Mouse (Mus musculus): ENCODE results near the gene Ccdc71. TPM values are rescaled to one million over a fixed set of nuclear protein-coding genes. Genes with fewer than 3 reads are reported as not detected.

The Ccdc71 gene
- polyA plus RNA-seq, 1 experiment from 2014 or later = 58.0 TPM

DNA sequence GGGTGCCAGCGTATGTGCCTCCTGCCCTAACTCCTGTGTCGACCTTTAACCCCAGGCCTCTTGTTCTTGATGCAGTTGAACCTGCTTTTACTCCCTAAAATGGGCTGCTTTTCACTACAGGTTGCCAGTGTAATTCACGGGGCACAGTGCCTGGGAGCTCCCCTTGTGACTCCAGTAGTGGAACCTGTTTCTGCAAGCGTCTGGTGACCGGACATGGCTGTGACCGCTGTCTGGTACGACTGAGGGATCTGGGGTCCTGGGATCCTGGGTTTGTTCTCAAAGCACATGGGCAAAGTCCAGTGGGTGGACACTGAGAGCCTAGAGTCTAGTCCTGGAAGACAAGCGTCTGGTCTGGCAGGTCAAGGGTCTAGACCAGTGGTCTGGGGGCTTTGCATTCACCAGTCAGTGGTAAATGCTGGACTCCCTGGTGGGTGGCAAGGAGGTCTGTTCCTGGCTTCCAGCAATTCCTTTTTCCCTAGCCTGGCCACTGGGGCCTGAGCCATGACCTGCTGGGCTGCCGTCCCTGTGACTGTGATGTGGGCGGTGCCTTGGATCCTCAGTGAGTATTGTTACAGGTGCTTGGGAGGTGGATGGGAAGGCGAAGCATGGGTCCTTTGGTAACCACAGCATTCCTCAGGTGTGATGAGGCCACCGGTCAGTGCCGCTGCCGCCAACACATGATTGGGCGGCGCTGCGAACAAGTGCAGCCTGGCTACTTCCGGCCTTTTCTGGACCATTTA, 22.9 kb downstream of the Ccdc71 start:
- peaks cover 23% of the 10 kb centered on the region for H3K4me1 ChIP-seq (replicated peaks)
- no peak overlapping the region for H3K27ac ChIP-seq
- no peaks in the 10 kb centered on the region for H3K9me3 ChIP-seq
- H3K9ac ChIP-seq = no peak overlapping the region
- H3K36me3 ChIP-seq = peaks cover 14% of the 10 kb centered on the region
- 93% methylated on average over 18 of the region's 18 CpGs for WGBS
- H3K27me3 ChIP-seq = no peaks in the 10 kb centered on the region
- no peak overlapping the region for H3K4me2 ChIP-seq
- ATAC-seq (ENCODE audit: low FRiP score) = no peak
- H3K4me3 ChIP-seq = no peak overlapping the region

DNA sequence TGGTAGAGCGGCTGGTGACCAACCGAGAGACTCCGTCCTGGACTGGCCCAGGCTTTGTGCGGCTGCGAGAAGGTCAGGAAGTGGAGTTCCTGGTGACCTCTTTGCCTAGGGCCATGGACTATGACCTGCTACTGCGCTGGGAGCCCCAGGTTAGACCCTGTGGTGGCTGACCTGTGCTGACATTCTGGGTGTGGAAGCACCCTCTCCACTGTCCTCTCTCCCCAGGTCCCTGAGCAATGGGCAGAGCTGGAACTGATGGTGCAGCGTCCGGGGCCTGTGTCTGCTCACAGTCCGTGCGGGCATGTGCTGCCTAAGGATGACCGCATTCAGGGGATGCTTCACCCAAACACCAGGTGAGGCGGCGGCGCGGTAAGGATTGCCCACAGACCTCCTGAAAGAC, 23.7 kb downstream of the Ccdc71 start:
- no peak overlapping the region for H3K9ac ChIP-seq
- H3K36me3 ChIP-seq = peaks cover 19% of the 10 kb centered on the region
- 97% methylated on average over 15 of the region's 15 CpGs for WGBS
- H3K27ac ChIP-seq = no peak overlapping the region
- no peak for ATAC-seq (ENCODE audit: low FRiP score)
- no peaks in the 10 kb centered on the region for H3K27me3 ChIP-seq
- no peaks in the 10 kb centered on the region for H3K9me3 ChIP-seq
- H3K4me2 ChIP-seq = no peak overlapping the region
- H3K4me3 ChIP-seq = no peak overlapping the region
- peaks cover 17% of the 10 kb centered on the region for H3K4me1 ChIP-seq (replicated peaks)

DNA sequence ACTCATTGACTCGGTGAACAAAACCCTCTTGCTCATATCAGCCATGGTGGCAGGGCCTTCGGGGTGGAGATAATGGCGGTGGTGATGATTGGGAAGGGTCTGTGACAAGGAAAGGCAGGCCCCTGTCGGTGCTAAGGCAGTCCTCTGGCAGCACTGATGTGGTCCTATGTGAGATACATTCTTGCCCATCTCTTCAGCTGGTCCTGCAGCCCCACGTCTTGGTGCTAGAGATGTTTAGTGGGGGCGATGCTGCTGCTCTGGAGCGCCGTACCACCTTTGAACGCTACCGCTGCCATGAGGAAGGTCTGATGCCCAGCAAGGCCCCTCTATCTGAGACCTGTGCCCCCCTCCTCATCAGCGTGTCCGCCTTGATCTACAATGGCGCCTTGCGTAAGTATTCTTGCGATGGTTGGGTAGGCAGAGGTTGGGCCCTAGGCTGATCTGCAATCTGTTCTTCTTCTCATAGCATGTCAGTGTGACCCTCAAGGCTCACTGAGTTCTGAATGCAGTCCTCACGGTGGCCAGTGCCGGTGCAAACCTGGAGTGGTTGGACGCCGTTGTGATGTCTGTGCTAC, 25.1 kb downstream of the Ccdc71 start:
- no peaks in the 10 kb centered on the region for H3K27me3 ChIP-seq
- 94% methylated on average over 19 of the region's 19 CpGs for WGBS
- H3K27ac ChIP-seq = no peak overlapping the region
- H3K4me3 ChIP-seq = no peak overlapping the region
- no peak overlapping the region for H3K4me2 ChIP-seq
- peaks cover 11% of the 10 kb centered on the region for H3K4me1 ChIP-seq (replicated peaks)
- H3K36me3 ChIP-seq = peaks cover 19% of the 10 kb centered on the region
- H3K9ac ChIP-seq = no peak overlapping the region
- ATAC-seq (ENCODE audit: low FRiP score) = no peak
- H3K9me3 ChIP-seq = no peaks in the 10 kb centered on the region

DNA sequence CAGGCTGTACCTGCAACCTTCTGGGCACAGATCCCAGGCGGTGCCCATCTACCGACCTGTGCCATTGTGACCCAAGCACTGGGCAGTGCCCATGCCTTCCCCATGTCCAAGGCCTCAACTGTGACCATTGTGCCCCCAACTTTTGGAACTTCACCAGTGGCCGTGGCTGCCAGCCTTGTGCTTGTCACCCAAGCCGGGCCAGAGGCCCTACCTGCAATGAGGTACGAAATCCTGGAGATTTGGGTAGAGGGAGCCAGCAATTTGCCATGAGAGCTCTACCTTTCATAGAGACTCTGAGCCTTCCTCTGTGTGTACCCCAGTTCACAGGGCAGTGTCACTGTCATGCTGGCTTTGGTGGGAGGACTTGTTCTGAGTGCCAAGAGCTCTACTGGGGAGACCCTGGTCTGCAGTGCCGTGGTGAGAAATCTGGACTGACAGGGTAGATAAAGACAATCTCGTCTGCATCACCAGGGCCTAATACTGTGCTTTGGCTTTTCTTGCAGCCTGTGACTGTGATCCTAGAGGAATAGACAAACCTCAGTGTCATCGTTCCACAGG, 26.7 kb downstream of the Ccdc71 start:
- no peaks in the 10 kb centered on the region for H3K9me3 ChIP-seq
- H3K4me1 ChIP-seq (replicated peaks) = peaks cover 18% of the 10 kb centered on the region
- no peak overlapping the region for H3K4me2 ChIP-seq
- 95% methylated on average over 8 of the region's 8 CpGs for WGBS
- ATAC-seq (ENCODE audit: low FRiP score) = no peak
- H3K4me3 ChIP-seq = no peak overlapping the region
- peaks cover 20% of the 10 kb centered on the region for H3K36me3 ChIP-seq
- 0 out of 2 replicates have a peak overlapping the region, but pooled peaks have one; percentile 11 for H3K9ac ChIP-seq
- no peak overlapping the region for H3K27ac ChIP-seq
- no peaks in the 10 kb centered on the region for H3K27me3 ChIP-seq

DNA sequence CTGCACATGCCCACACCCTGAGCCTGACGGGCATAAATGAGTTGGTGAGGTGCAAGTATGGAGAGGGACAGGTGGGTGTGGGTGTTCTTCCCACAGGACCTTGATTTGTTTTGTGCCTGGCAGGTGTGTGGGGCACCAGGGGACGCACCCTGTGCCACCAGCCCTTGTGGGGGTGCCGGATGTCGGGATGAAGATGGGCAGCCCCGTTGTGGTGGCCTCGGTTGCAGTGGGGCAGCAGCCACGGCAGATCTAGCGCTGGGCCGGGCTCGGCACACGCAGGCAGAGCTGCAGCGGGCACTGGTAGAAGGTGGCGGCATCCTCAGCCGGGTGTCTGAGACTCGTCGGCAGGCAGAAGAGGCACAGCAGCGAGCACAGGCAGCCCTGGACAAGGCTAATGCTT, 28.1 kb downstream of the Ccdc71 start:
- Histone ChIP-seq H3K36me3 (peaks cover 34% of the 10 kb centered on the region), H3K4me2 (no peak overlapping the region), H3K4me3 (no peak overlapping the region), H3K27ac (no peak overlapping the region), H3K9ac (no peak overlapping the region), H3K9me3 (no peaks in the 10 kb centered on the region), H3K27me3 (no peaks in the 10 kb centered on the region), H3K4me1 (replicated peaks) (peaks cover 26% of the 10 kb centered on the region)
- 98% methylated on average over 17 of the region's 17 CpGs for WGBS
- ATAC-seq (ENCODE audit: low FRiP score) = no peak

DNA sequence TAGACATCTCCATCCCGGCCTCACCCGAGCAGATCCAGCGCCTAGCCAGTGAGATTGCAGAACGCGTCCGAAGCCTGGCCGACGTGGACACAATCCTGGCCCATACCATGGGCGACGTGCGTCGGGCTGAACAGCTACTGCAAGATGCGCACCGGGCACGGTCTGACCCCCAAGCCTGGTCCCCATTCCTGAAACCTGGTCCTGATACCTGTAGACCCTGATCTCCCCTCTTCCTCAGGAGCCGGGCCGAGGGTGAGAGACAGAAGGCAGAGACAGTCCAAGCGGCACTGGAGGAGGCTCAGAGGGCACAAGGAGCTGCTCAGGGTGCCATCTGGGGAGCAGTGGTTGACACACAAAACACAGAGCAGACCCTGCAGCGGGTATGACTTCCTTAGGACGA, 28.9 kb downstream of the Ccdc71 start:
- Histone ChIP-seq H3K27me3 (no peaks in the 10 kb centered on the region), H3K9ac (0 out of 2 replicates have a peak overlapping the region, but pooled peaks have one; percentile 95), H3K4me1 (replicated peaks) (peaks cover 26% of the 10 kb centered on the region), H3K27ac (peak overlapping the region; percentile 97), H3K36me3 (peaks cover 42% of the 10 kb centered on the region), H3K4me3 (peak overlapping the region; percentile 99; the same call in 1 of the 2 replicates), H3K4me2 (no peak overlapping the region), H3K9me3 (no peaks in the 10 kb centered on the region)
- ATAC-seq (ENCODE audit: low FRiP score) = no peak
- WGBS = 98% methylated on average over 20 of the region's 20 CpGs

DNA sequence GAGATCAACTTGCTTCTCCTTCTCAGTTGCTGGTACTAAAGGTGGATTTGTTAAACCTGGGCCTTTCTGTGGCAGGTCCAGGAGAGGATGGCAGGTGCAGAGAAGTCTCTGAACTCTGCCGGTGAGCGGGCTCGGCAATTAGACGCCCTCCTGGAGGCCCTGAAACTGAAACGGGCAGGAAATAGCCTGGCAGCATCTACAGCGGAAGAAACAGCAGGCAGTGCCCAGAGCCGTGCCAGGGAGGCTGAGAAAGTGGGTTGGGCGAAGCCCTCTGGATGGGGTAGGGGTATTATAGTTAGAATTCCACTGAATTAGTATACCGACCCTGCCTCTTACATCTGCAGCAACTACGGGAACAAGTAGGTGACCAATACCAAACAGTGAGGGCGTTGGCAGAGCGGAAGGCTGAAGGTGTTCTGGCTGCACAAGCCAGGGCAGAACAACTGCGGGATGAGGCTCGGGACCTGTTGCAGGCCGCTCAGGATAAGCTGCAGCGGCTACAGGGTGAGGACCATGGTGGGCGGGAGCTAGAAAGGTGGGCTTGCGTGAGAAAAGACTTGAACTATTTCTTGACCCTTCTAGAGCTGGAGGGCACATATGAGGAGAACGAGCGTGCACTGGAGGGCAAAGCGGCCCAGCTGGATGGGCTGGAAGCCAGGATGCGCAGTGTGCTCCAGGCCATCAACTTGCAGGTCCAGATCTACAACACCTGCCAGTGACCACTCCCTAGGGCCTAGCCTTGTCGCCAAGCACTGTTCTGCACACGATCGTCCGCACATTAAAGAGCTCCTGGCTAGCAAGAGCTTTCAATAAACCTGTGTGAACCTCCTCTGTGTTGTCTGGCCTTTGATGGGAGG, 29.6 kb downstream of the Ccdc71 start:
- H3K27me3 ChIP-seq = no peaks in the 10 kb centered on the region
- ATAC-seq (ENCODE audit: low FRiP score) = peak; percentile 1; the same call in 1 of the 2 replicates
- H3K27ac ChIP-seq = peak overlapping the region; percentile 97
- peaks cover 26% of the 10 kb centered on the region for H3K4me1 ChIP-seq (replicated peaks)
- peak overlapping the region; percentile 96 for H3K4me2 ChIP-seq
- H3K9ac ChIP-seq = peak overlapping the region; percentile 95
- H3K36me3 ChIP-seq = peaks cover 49% of the 10 kb centered on the region
- 67% methylated on average over 26 of the region's 26 CpGs for WGBS
- H3K4me3 ChIP-seq = peak overlapping the region; percentile 99
- H3K9me3 ChIP-seq = no peaks in the 10 kb centered on the region

DNA sequence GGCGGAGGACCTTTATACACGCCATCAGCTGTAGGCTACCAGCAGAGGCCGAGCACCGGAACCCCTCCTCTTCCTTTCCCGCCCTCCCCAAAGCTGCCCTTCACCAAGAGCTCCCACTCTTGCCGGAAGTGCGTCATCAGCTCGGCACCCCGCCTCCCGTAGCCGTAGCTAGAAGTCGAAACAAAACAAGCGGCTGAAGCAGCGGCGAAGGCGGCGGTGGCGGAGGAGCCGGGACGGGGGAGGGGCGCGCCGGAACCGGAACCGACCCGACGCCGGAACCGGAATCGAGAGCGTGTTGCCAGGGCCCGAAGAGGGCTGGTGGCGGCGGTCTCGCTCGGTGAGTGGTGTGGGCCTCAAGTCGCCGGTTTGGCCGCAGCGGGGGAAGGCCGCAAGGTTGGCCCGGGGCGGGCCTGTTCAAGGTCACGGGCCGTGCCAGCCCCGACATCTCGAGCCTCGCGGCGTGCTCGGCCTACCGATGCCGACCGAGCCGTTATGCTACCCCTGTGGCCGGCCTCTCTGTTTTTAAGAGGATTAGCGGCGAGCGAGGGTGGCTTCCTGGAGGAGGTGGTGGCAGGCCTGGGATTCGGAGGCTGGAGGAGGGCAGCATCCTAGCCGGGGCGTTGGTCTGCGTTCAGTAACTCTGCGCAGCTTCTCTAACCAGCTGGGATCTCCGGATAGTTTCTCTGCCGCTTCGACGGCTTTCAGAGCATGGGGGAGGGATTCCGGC, 30.4 kb downstream of the Ccdc71 start, which contains the start of gene Usp19:
Gene Usp19, plus strand, starts transcription at position 44 of the 727 bp plus-strand sequence.
- WGBS = under 1% methylated on average over 68 of the region's 69 CpGs
- H3K9me3 ChIP-seq = no peaks in the 10 kb centered on the region

DNA sequence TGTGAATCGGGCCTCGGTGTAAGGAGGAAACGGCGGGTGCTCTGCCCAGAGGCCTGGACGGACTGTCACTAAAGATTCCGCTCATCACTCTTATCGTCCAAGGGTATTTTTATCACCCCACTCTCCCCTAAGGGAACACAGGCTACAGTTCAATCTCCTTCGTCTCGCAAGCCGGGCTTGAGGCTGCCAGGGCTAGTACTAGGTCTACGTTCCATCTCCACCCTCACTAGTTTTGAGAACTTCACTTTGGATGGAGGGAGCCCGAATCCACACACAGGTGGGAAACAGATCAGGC, 30.9 kb downstream of the Ccdc71 start:
- H3K4me3 ChIP-seq = peak overlapping the region; percentile 99
- no peak for ATAC-seq (ENCODE audit: low FRiP score)
- peak overlapping the region; percentile 95 for H3K9ac ChIP-seq
- peaks cover 59% of the 10 kb centered on the region for H3K36me3 ChIP-seq
- no peaks in the 10 kb centered on the region for H3K9me3 ChIP-seq
- H3K4me1 ChIP-seq (replicated peaks) = peaks cover 26% of the 10 kb centered on the region
- H3K27ac ChIP-seq = peak overlapping the region; percentile 97
- 11% methylated on average over 12 of the region's 12 CpGs for WGBS
- peak overlapping the region; percentile 96 for H3K4me2 ChIP-seq
- H3K27me3 ChIP-seq = no peaks in the 10 kb centered on the region

More for the DNA sequence above, 30.4 kb downstream of the Ccdc71 start, which contains the start of gene Usp19:
- H3K27me3 ChIP-seq = no peaks in the 10 kb centered on the region
- ATAC-seq (ENCODE audit: low FRiP score) = peak; percentile 94
- H3K4me3 ChIP-seq = peak within 1 kb of the TSS; percentile 99
- H3K4me2 ChIP-seq = peak within 1 kb of the TSS; percentile 96
- H3K4me1 ChIP-seq (replicated peaks) = peaks cover 26% of the 10 kb centered on the region
- H3K9ac ChIP-seq = peak within 1 kb of the TSS; percentile 95
- peak within 1 kb of the TSS; percentile 97 for H3K27ac ChIP-seq
- peaks cover 57% of the 10 kb centered on the region for H3K36me3 ChIP-seq

DNA sequence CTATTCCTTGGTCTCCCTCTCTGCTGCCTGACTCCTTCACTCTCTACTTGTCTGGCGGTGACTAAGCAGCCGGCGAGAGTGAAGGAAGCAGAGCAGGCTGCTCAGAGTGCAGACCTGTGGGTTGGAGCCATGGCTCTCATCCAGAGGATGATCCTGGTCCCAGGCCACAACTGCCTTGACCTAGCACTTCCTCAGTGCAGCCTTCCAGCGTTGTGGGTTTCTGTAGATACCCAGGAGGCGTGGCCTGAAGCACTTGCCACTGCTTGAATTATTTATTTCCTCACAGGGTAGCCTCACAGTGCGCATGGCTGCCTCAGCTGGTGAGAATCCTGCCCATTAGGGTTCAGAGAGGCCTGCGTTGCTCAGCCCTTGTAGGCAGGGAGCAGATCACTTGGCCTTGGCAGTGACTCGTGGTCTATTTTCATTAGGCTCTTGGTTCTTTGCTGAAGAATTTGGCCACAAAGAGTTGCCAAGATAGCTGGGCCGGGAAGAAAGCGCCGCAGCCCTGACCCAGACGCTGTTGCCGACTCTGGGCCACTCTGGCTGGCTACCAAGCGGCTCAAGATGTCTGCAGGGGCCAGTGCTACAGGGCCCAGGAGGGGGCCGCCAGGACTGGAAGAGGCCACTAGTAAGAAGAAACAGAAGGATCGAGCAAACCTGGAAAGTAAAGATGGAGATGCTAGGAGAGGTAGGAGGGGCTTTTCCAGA, 31.9 kb downstream of the Ccdc71 start:
- Histone ChIP-seq H3K4me3 (peak overlapping the region; percentile 99), H3K27ac (peak overlapping the region; percentile 30), H3K27me3 (no peaks in the 10 kb centered on the region), H3K9me3 (no peaks in the 10 kb centered on the region), H3K9ac (peak overlapping the region; percentile 95), H3K4me2 (peak overlapping the region; percentile 96), H3K4me1 (replicated peaks) (peaks cover 26% of the 10 kb centered on the region), H3K36me3 (peaks cover 60% of the 10 kb centered on the region)
- no peak for ATAC-seq (ENCODE audit: low FRiP score)
- WGBS = 89% methylated on average over 16 of the region's 16 CpGs

DNA sequence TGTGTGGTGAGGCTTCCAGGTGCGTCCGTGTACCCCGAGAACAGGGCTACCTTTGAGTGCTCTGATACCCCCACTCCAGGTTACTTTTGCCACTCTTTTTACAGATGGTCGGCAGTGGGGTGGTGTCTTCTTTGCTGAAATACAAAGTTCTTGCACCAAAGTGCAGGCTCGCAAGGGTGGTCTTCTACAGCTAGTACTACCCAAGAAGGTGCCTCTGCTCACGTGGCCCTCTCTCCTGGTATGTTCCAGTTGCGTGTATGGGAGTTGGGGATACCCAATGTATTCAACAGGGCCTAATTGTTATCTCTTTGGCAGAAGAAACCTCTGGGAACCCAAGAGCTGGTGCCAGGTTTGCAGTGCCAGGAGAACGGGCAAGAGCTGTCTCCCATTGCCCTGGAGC, 32.9 kb downstream of the Ccdc71 start:
- WGBS = 98% methylated on average over 8 of the region's 8 CpGs
- H3K36me3 ChIP-seq = peaks cover 68% of the 10 kb centered on the region

More for the DNA sequence above, 32.9 kb downstream of the Ccdc71 start:
- Histone ChIP-seq H3K4me3 (no peak overlapping the region), H3K27ac (no peak overlapping the region), H3K9me3 (no peaks in the 10 kb centered on the region), H3K9ac (no peak overlapping the region), H3K27me3 (no peaks in the 10 kb centered on the region), H3K4me1 (replicated peaks) (peaks cover 26% of the 10 kb centered on the region), H3K4me2 (no peak overlapping the region)
- ATAC-seq (ENCODE audit: low FRiP score) = no peak

All from hindbrain, embryonic 13.5 days (tissue).